Mouse (Mus musculus) bone marrow, adult 2 months (tissue): Measurements from ENCODE around the gene P2rx1.

Experiments
- CTCF ChIP-seq: fragments of 200-500 bp; IDR thresholded peaks from 2 replicates; pipeline ENCODE4 v1.5.1; 2011; ENCODE audit warnings: low read length, control low read depth; ENCODE audit not compliant: control insufficient read depth, insufficient read depth
- POLR2A ChIP-seq: fragments of 200-500 bp; IDR thresholded peaks from 2 replicates; pipeline ENCODE4 v1.6.1; 2011; ENCODE audit warnings: low read depth, mild to moderate bottlenecking, control low read depth, low read length, borderline replicate concordance; ENCODE audit not compliant: control insufficient read depth

DNA sequence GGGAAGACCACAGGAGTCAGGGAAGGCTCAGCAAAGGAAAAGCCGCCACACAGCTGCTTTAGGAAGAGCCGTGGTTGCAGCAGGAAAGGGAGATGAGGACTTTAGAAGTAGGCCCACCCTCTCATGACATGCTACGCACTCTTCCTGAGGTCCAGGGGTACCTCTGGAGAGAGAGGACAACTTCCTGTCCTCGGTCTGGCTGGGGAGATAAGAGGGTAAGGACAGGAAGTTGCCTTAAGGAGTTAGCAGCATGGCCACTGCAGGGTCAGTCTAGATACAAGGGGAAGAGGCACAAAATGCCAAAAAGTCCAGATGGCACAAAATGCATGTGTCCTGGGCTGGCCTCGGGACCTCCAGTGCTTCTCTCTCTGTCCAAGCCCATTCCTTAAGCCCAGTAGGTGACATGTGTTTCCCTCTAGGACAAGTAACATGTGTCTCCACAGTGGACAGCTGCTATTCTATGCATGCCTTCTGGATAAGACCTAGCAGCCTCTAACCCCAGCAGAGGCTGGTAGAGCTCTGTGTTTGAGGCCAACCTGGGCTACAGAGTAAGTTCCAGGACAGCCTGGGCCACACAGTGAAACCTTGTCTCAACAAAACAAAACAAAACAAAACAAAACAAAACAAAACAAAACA, 43.4 kb upstream of the P2rx1 start:
- TF ChIP-seq CTCF (no peak), POLR2A (no peak)
